Mouse (Mus musculus) regulatory T cell (primary cell): ENCODE results near the gene Jmjd8.

ENCODE experiments used
- in situ Hi-C: fragments of 300-600 bp; cut with MboI, MseI; formaldehyde crosslinking; loops from one replicate; pipeline ENCODE4 v1.15.1; 2025; ENCODE audit warnings: high pct_unique_total_duplicates

Gene Jmjd8

DNA sequence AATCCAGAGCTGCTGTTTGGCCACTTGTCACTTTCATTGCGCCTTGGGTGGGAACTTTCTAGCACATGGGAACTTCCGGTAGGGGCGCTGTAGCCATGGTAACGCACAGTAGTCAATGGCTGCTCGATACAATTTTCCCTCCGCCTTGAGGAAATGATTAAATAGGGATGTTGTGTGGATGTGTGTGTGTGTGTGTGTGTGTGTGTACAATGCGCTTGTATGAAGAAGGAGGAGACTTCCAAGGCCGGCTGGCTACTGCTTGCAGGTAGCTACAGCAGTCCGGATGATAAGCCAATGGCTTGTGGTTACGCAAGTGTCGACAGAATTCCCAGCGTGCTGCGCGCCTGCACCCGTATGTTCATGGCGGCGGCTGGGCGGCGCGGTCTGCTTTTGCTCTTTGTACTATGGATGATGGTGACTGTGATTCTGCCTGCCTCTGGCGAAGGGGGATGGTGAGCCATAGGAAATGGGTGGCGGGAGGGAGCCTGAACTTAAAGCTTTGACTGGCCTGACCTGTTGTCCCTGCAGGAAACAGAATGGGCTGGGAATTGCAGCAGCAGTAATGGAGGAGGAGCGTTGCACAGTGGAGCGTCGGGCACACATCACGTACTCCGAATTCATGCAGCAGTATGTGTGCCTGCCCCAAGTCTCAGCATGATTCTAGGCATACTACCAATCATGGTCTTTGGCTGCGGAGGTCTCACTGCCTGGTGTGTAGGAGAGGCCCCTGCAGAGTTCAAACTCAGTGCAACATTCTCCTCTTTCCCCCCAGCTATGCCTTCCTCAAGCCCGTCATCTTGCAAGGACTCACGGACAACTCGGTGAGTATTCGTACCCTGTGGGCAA is at the start of gene Jmjd8:
Jmjd8 (plus strand) TSS at position 156 of the 846 bp plus-strand sequence.
- in situ Hi-C loops = no loop called here

DNA sequence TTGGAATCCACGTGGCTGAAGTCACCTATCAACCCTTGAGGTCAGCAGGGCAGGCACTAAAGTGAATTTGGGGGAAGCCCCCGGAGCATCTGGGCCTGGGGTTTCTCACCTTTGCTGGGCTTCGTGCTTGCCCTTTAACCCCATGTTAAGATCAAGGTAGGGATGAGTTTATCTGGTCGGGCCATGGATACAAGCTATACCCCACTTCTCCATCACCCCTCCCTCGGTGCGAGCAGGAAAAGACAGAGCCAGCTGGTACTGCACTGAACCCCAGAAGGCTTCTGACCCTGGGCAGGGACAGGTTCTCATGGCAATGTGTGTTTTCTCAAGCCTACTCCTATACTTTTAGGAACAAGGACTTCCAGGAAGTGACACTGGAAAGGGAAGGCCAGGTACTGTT is 47.3 kb upstream of the Jmjd8 start:
- in situ Hi-C loops = no loop called here

DNA sequence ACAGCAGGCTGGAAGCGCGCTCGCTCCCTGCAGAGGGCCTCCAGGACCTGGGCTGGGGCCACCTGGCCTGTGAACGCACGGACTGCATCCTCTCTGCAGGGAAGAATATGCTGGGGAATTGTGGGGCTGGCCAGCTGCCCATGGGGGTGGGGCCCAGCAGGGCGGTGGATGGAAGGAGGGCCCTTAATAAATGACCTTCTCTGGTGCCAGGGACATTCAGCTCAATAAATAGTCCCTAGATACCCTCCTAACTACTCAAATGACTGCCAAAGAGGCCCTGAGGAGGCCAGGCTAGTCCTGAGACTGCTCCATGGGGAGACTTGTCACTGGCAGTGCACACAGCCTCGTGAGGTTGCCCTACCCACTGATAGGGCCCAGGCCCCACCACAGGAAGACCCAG is 45.6 kb upstream of the Jmjd8 start:
- in situ Hi-C loops = no loop called here

GRCm38 (mm10) chr17:25783861-25784574 is 44.6 kb upstream of the Jmjd8 start:
- in situ Hi-C loops = no loop called here

GRCm38 (mm10) chr17:25785281-25785745 is 43.4 kb upstream of the Jmjd8 start, which contains the start of gene Haghl:
Gene Haghl, minus strand, starts transcription at chr17:25785673.
- in situ Hi-C loops = no loop called here

- in situ Hi-C loops = no loop called here
Observed at GRCm38 (mm10) chr17:25786280-25786679, 42.4 kb upstream of the Jmjd8 start, which contains the start of gene Ccdc78. Gene Ccdc78, plus strand, starts transcription at chr17:25786580.

DNA sequence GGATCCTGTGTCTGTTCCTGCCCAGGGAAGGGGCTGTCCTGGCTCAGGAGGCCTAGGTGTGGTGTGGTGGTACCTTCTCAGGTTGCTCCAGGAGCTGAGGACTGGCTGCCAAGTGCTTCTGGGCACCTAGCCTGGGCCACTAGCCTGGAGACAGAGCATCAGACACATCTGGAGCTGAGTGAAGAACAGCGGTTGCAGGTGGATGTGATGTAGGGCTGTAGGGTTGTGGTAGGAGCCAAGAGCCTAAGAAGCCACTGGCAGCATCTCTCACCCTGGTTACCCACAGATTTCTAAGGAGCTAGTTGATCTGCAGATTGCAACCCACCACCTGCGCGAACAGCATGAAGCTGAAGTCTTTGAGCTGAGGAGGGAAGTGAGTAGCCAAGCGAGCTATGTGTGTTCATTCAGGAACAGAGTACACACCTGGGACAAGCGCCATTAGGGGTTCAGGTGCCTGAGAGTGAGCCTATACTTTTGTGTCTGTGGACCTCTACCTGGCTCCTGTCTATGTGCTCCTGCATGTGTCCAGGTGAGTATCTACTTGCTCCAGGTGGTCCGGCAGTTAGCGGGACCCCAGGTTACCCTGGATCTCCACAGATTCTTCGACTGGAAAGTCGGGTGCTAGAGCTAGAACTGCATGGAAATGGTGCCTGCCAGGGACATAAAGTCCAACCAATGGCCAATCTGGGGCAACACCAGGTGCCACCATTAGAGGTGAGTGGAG is 41.7 kb upstream of the Jmjd8 start:
- in situ Hi-C loops = no loop called here

DNA sequence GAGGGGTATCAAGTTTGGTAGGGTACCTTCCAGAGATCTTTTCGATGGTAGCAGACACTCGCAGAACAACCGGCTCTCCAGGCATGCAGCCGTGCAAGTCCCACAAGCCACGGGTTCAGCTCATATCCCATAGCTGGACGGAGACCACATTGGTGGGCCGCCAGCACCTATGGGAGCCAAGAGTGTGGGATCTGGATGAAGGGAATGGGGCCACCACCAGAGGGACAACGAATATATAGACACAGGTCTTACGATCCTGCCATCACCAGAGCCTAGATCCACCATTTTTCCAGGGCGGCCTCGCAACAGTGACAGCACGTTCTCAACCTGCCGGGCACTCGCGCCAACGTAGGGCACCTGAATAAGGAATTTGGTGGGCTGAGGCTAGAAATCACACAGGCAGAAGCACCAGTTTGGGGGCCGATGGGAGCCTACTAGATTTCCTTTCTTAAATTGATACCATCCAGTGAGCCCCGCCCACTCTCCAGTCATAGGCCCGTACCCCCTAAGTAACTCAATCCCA is 37.3 kb upstream of the Jmjd8 start:
- in situ Hi-C loops = loop anchor here (10.0 kb wide), 1 partner anchor 217 kb away; the partner anchor contains the start of genes Lmf1 and Sox8

DNA sequence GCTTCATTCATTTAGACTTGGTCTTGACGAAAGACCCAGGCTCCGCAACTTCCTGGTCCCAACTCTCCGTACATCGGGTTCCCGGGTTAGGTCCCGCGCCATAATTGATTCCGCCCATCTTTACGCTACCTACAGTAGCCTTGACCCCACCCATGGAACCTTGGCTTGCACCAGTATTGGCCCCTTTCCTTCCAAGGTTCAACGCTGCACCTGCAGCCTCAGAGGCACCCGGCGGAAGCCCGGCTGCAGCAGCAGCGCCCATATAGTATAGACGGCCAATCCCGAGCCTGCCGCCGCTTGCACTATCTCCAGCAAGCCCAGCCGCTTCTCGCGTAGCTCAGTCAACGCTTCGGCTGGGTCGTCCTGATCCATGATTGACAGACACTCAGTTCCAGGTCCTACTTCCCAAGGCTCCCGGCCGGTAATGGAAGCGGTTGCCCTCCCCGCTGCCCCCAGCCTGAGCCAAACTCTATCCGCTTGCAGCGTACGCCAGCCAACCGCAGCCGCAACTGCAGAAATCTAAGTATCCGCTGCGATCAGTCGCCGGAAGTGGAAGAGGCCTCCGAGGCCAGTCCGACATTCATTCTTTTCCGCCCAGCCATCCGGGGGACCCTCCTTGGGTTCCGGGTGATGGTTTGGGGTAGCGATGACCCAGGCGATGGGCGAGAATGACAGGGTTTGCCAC is 36.7 kb upstream of the Jmjd8 start:
- in situ Hi-C loops = loop anchor here (10.0 kb wide), 1 partner anchor 217 kb away; the partner anchor contains the start of genes Lmf1 and Sox8

DNA sequence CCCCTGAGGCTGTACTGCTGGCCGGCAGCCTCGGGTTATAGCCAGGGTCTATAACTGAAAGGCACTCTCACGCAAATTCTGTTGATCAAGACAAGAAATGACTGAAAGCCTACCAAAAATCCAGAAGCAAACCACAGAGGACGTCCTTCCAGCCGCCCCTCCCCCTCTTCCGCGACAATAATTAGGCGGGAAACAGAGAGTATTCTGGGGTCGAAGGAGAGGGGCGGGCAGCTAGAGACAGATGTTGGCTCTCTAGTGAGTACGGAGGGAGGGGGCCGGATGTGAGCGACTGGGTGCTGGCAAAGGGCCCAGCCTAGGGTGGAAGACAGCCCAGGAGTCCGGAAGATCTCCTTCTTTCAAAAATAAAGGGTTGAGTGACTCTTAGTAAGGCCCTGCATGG is 36.1 kb upstream of the Jmjd8 start, which contains the start of gene Fam173a:
Fam173a (minus strand) TSS at position 287 of the 400 bp plus-strand sequence.
- in situ Hi-C loops = loop anchor here (10.0 kb wide), 1 partner anchor 218 kb away; the partner anchor contains the start of genes Lmf1 and Sox8

- in situ Hi-C loops = loop anchor here (10.0 kb wide), 1 partner anchor 219 kb away; the partner anchor contains the start of genes Lmf1 and Sox8
Observed at GRCm38 (mm10) chr17:25794197-25794596, 34.5 kb upstream of the Jmjd8 start.

GRCm38 (mm10) chr17:25794998-25795397 is 33.7 kb upstream of the Jmjd8 start:
- in situ Hi-C loops = loop anchor here (10.0 kb wide), 1 partner anchor 220 kb away; the partner anchor contains the start of genes Lmf1 and Sox8

DNA sequence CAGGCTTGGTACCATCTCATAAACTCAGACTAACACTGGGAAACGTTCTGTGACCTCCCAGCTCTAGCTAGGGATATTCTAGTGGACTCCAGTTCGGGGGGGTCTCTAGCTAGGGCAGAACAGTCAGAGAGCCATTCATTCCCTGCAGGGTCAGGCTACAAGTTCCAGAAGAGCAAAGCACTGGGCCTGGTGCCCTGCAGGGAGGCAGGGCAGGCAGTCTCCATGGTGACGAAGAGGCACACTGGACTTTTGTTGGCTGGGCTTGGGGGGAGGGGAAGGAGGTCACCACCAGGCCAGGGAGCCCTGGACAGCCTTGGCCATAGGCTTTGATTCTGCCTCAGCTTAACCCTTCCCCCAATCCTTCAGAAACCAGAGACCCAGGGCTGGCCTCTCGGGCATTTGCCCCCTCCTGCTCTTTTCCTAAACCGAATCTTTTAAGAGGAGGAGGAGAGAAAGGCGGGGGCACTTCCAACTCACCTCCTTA is 33.0 kb upstream of the Jmjd8 start, which contains the start of gene AC134908.4:
AC134908.4 (minus strand) TSS at position 51 of the 484 bp plus-strand sequence.
- in situ Hi-C loops = loop anchor here (10.0 kb wide), 1 partner anchor 221 kb away; the partner anchor contains the start of genes Lmf1 and Sox8

DNA sequence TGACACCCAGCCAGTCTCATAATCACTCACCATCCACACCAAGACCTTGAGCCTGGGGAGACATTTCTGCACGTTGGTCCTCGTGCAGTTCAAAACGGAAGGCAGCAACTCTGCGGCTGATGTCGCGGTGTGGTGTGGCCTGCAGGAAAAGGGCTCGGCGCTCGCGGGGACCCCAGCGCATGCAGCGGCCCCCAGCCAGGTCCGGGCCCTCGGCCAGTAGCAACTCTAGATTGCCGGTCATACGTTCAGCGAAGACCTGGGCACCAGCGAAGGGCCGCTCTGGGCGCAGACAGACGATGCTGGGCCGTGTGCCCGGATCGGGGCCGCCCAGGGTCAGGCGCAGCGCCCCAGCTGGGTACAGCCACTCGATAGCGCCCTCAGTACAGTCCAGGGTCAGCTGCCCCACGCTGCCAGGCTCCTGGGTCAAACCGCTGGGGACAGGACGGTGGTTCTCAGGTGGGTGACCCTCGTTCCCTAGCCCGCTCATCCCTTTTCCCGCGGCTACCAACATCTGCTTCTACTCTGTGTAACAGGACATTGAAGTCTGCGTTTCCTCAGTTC is 32.4 kb upstream of the Jmjd8 start:
- in situ Hi-C loops = loop anchor here (10.0 kb wide), 1 partner anchor 221 kb away; the partner anchor contains the start of genes Lmf1 and Sox8

DNA sequence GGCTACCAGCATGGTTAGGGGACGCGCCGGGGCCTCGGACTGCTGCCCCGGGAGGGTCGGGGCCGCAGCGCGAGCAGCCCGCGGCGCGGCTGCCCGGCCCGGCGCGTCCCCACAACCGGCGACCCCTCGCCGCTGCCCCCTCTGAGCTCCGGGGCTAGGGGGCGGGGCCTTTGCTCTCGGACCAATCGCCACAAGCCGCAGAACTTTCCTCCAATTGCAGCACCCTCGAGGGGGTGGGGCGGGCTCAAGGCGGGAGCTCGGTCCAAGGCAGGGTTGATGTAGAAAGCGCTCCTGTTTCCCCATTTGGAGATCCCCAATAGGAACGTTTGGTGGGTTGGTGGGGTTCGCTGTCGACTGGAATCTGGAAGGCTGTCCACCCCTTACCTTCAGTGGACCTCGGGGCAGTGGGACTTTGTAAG is 31.7 kb upstream of the Jmjd8 start, which contains the start of gene Metrn:
Metrn (minus strand) TSS at position 186 of the 419 bp plus-strand sequence.
- in situ Hi-C loops = loop anchor here (10.0 kb wide), 1 partner anchor 222 kb away; the partner anchor contains the start of genes Lmf1 and Sox8

- in situ Hi-C loops = loop anchor here (5.0 kb wide), 2 partner anchors 34 to 64 kb away; partner anchors contain the start of gene Mslnl
Observed at GRCm38 (mm10) chr17:25801029-25801428, 27.6 kb upstream of the Jmjd8 start.

- in situ Hi-C loops = loop anchor here (5.0 kb wide), 2 partner anchors 36 to 66 kb away; partner anchors contain the start of gene Mslnl
Observed at GRCm38 (mm10) chr17:25802825-25803517, 25.7 kb upstream of the Jmjd8 start.

GRCm38 (mm10) chr17:25806507-25806906 is 22.2 kb upstream of the Jmjd8 start:
- in situ Hi-C loops = loop anchor here (5.0 kb wide), 1 partner anchor 334 kb away; no protein-coding TSS in a partner anchor
